Mouse (Mus musculus): ENCODE results near the gene Cox7a2. TPM values are rescaled to one million over a fixed set of nuclear protein-coding genes. Genes with fewer than 3 reads are reported as not detected.
A peak's percentile ranks its signal among the peaks of the same experiment; 100 is the strongest.

The Cox7a2 gene
- 656 and 665 TPM in 2 replicates for polyA plus RNA-seq (2015; fragmentation: Nextera tagmentation; extraction: Ambion mirVana)

DNA sequence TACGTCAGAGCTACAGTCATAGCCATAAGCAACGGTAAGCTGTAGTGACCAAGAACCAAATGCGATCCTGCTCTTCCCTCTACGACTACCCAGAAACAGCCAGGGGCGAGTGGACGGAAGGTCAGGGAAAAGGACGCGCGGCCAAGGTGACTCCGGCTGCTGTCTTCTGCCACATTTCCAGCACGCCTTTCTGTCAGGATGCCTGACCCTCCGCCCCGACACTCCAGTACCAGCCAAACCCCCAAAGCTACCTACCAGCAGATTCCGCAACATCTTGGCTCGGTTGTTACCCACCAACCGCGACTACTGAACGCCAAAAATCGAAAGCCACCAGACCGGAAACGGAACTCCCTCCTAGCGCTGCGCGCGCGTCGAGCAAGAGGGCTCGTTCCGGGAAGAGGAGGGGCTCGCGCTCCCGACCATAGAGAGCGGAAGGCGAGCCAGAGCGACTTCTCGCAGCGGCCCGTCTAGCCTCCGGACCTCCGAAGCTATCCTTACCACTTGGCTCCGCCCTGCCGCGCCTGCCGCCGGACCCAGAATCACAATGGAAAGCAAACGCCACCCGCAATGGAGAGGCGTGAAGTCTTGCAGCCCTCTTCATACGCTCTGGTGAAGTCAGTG, at the start of gene Cox7a2:
Gene Cox7a2, minus strand, starts transcription at position 494 of the 621 bp plus-strand sequence.
- H3K9ac ChIP-seq (replicated peaks; ENCODE audit: low read depth, low read length) = peak within 1 kb of the TSS; percentile 82

DNA sequence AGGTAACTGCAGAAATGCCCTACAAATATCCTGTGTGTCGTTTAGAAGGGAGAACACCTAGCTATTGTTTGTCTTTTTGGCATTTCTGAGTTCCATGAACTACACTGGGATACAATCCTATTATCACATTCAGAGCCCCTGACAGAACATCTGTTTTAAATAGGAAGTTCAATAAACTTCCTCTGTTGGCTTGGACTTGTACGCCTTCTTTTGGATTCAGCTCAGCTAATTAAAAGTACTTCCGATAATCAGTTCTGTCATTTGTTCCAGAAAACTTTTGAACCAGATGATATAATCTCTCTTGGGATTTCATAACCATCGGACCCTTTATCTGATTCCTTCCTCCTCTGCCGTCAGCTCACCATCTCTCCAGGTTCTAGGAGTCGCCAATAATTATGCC, 49.7 kb upstream of the Cox7a2 start:
- no peak for ATAC-seq
- Histone ChIP-seq H3K27me3 (replicated peaks; ENCODE audit: control insufficient read depth, insufficient read depth, low read length) (no peaks in the 10 kb centered on the region), H3K36me3 (ENCODE audit: control insufficient read depth, insufficient read depth) (no peaks in the 10 kb centered on the region), H3K4me2 (ENCODE audit: low read length) (no peak overlapping the region), H3K9ac (replicated peaks; ENCODE audit: low read depth, low read length) (no peak overlapping the region), H3K27ac (ENCODE audit: low read length) (no peak overlapping the region), H3K4me3 (replicated peaks; ENCODE audit: low read length) (no peak overlapping the region), H3K9me3 (ENCODE audit: control insufficient read depth, low read length) (no peaks in the 10 kb centered on the region), H3K4me1 (replicated peaks; ENCODE audit: control insufficient read depth, insufficient read depth, low read length) (0 out of 2 replicates have a peak, but pooled peaks cover 2% of the 10 kb centered on the region)
- WGBS = 72% methylated on average over 6 of the region's 6 CpGs

More for the DNA sequence above, at the start of gene Cox7a2:
- Histone ChIP-seq H3K27me3 (replicated peaks; ENCODE audit: control insufficient read depth, insufficient read depth, low read length) (no peaks in the 10 kb centered on the region), H3K4me2 (ENCODE audit: low read length) (peak within 1 kb of the TSS; percentile 85), H3K4me1 (replicated peaks; ENCODE audit: control insufficient read depth, insufficient read depth, low read length) (peaks cover 10% of the 10 kb centered on the region), H3K9me3 (ENCODE audit: control insufficient read depth, low read length) (no peaks in the 10 kb centered on the region), H3K4me3 (replicated peaks; ENCODE audit: low read length) (peak within 1 kb of the TSS; percentile 96), H3K27ac (ENCODE audit: low read length) (peak within 1 kb of the TSS; percentile 88), H3K36me3 (ENCODE audit: control insufficient read depth, insufficient read depth) (peaks cover 2% of the 10 kb centered on the region; the same call in 1 of the 2 replicates)
- ATAC-seq = peak; percentile 100
- WGBS = under 1% methylated on average over 49 of the region's 49 CpGs

DNA sequence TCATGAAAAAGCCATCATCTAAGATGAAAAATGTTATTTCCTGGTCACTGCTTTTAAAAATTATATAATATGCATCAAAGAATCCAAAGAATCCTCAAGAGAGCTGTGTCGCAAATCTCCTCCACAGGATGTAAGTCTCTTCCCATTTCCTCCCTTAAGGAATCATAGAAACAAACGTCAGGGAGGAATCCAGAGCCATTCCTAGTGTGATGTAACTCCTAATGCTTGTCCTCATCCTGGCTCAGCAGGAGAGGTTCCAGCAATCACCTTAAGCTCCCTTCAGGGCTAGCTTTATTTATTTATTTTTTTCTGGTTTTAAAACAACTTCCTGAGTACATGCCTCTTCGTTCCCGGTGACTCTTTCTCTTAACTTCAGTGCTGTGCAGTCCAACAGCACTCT, 47.5 kb upstream of the Cox7a2 start:
- Histone ChIP-seq H3K27me3 (replicated peaks; ENCODE audit: control insufficient read depth, insufficient read depth, low read length) (no peaks in the 10 kb centered on the region), H3K9ac (replicated peaks; ENCODE audit: low read depth, low read length) (no peak overlapping the region), H3K27ac (ENCODE audit: low read length) (no peak overlapping the region), H3K9me3 (ENCODE audit: control insufficient read depth, low read length) (no peaks in the 10 kb centered on the region), H3K36me3 (ENCODE audit: control insufficient read depth, insufficient read depth) (no peaks in the 10 kb centered on the region), H3K4me3 (replicated peaks; ENCODE audit: low read length) (no peak overlapping the region), H3K4me2 (ENCODE audit: low read length) (no peak overlapping the region), H3K4me1 (replicated peaks; ENCODE audit: control insufficient read depth, insufficient read depth, low read length) (0 out of 2 replicates have a peak, but pooled peaks cover 2% of the 10 kb centered on the region)
- no peak for ATAC-seq
- 48% methylated on average over 4 of the region's 4 CpGs for WGBS

DNA sequence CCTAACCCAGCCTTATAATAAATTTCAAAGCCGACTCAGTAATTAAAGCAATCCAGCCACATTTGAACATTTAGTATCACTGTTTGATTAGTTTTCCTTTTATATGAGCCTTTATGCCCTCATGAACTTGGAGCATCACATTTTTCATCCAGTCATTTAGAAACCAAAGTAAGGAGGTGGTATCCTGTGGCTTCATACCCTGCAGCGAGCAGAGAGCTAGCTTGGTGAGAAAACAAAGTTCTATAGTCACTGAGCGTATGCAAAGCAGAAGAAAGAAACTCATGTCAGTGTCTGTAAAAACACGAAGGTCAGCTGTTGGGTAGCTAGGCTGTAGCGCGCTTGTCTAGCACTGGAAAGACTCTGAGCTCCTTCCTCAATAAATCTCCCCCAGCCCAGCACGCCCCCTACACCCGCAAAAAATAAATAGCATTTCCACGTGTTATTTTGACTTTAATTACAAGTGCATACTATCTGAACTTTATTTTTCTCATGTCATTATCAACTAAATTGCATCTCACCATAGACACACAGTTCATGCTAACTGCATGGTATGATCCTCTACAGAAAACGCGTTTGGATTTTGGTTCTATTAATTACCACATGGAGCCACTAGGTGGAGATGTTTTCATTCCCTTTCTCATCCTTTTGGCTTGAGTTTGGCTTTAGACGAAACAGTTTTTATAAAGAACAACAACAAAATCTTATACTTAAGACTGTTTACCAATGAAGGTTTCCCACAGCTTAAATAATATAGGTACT, 46.8 kb upstream of the Cox7a2 start:
- Histone ChIP-seq H3K27me3 (replicated peaks; ENCODE audit: control insufficient read depth, insufficient read depth, low read length) (no peaks in the 10 kb centered on the region), H3K9ac (replicated peaks; ENCODE audit: low read depth, low read length) (no peak overlapping the region), H3K9me3 (ENCODE audit: control insufficient read depth, low read length) (no peaks in the 10 kb centered on the region), H3K27ac (ENCODE audit: low read length) (no peak overlapping the region), H3K4me1 (replicated peaks; ENCODE audit: control insufficient read depth, insufficient read depth, low read length) (0 out of 2 replicates have a peak, but pooled peaks cover 2% of the 10 kb centered on the region), H3K36me3 (ENCODE audit: control insufficient read depth, insufficient read depth) (no peaks in the 10 kb centered on the region), H3K4me3 (replicated peaks; ENCODE audit: low read length) (no peak overlapping the region), H3K4me2 (ENCODE audit: low read length) (no peak overlapping the region)
- peak; percentile 58 for ATAC-seq
- 46% methylated on average over 12 of the region's 12 CpGs for WGBS

DNA sequence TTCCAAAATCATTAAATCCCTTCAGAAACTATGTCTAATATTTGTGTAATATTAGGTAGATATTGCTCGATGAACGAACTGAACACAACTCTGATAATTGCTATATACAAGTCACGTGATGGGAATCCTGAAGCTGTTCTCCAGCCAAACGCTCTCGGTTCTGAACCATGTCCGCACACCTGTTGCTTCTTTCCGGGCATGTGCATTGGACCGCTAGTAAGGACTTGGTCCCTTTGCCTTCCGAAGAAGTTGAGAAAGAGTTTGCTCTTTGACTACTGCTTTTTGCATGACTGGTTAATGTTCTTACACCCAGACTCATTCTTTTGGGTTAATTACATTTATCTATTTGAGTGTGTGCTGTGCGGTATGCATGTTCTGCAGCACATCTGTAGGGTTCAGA, 45.7 kb upstream of the Cox7a2 start:
- Histone ChIP-seq H3K4me2 (ENCODE audit: low read length) (no peak overlapping the region), H3K36me3 (ENCODE audit: control insufficient read depth, insufficient read depth) (no peaks in the 10 kb centered on the region), H3K4me3 (replicated peaks; ENCODE audit: low read length) (no peak overlapping the region), H3K9ac (replicated peaks; ENCODE audit: low read depth, low read length) (no peak overlapping the region), H3K27ac (ENCODE audit: low read length) (no peak overlapping the region), H3K4me1 (replicated peaks; ENCODE audit: control insufficient read depth, insufficient read depth, low read length) (0 out of 2 replicates have a peak, but pooled peaks cover 2% of the 10 kb centered on the region), H3K9me3 (ENCODE audit: control insufficient read depth, low read length) (no peaks in the 10 kb centered on the region), H3K27me3 (replicated peaks; ENCODE audit: control insufficient read depth, insufficient read depth, low read length) (no peaks in the 10 kb centered on the region)
- no peak for ATAC-seq
- 91% methylated on average over 10 of the region's 10 CpGs for WGBS

DNA sequence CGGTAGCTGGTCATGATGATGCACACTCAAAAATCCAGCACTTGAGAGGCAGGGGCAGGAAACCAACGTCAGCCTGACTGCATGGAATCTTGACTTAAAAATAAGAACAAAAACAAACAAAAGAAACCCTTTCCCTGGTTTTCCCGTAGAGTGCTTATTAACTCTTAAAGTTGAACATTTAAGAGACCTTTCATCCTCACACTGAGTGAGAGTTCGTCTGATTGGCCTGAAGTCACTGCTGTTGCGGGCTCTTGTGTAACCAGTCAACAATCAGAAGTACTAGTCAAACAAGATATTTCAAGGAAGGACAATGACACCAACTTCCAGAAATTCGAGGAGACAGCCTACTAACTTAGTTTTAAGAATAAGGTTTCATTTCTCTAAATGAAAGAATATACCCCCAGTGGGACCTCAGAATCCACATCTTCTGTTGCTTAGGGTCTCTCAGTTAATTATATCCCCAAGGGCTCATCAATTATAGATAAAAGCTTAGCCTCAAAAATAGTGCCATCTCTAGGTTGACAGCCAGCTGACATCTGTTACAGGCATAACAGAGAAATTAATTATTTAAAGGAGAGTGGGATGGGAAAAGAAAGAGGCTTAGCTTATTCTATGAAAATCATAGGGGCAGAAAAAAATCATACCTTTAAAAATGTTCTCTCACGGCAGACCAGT, 36.9 kb upstream of the Cox7a2 start:
- Histone ChIP-seq H3K4me1 (replicated peaks; ENCODE audit: control insufficient read depth, insufficient read depth, low read length) (peaks cover 5% of the 10 kb centered on the region), H3K36me3 (ENCODE audit: control insufficient read depth, insufficient read depth) (no peaks in the 10 kb centered on the region), H3K9me3 (ENCODE audit: control insufficient read depth, low read length) (no peaks in the 10 kb centered on the region), H3K9ac (replicated peaks; ENCODE audit: low read depth, low read length) (no peak overlapping the region), H3K4me3 (replicated peaks; ENCODE audit: low read length) (no peak overlapping the region), H3K4me2 (ENCODE audit: low read length) (no peak overlapping the region), H3K27me3 (replicated peaks; ENCODE audit: control insufficient read depth, insufficient read depth, low read length) (no peaks in the 10 kb centered on the region), H3K27ac (ENCODE audit: low read length) (no peak overlapping the region)
- WGBS = 73% methylated on average over 7 of the region's 7 CpGs
- ATAC-seq = no peak

DNA sequence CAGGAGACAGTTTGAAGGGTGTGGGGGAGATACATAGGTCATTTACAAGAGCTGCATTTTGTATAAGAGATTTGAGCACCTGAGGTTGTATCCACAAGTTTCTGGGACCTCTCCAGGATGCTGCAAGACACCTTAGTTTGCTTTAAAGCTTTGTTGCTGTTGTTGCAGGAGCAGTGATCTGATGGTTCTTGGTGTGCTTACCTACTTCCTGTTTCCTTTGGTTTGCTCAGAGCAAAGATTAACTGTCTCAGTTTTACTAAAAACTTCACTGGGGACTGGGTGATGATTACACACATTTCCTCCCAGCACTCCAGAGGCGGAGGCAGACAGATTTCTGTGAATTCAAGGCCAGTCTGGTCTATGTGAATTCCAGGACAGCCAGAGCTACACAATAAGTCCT, 35.4 kb upstream of the Cox7a2 start:
- WGBS = 89% methylated on average over 1 of the region's 1 CpGs
- H3K4me2 ChIP-seq (ENCODE audit: low read length) = no peak overlapping the region
- no peak for ATAC-seq

DNA sequence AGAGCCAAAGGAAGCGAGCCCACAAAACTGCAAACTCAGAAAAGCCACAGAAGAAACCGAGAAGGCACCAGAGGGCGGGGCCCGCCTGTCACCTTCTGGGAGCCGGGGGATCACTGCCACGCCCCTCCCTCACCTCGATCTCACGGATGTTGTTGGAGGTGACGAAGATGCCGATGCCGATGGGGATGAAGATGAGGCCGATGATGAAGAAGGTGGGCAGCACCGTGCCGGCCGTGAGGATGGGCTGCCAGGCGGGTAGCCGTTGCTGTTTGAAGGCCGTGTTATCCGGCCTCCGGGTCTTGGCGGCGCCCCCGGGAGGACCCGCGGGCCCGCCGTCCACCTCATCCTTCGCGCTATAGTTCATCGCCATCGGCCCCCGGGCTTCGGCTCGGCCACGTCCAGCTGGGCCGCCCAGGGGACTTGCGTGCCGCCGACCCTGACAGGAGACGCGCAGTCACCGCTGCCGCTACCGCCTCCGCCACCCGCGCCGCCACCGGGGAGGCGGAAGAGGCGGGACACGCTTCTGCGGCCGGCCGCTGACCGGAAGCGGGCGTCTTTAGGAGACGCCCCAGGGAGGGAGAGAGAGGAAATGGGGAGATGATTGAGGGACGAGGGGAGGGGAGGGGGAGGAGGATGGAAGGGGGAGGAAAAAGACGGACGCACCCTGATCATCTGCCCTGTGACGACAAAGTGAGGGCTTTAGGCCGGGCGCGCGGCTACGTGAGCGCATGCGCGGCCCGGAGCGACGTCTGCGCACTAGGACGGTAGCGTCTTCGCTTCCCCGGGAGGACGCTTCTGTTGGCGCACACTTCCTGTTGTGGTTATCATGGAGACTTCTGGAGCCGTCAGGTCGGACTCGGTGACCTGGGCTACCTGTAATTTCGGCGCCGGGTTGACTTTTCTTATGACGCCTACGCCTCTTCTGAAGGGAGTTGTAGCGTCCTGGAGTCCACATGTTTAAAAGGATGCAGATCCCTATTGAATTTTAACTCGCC, 33.5 kb upstream of the Cox7a2 start, which contains the start of gene Tmem30a:
Gene Tmem30a, minus strand, starts transcription at position 667 of the 995 bp plus-strand sequence.
- peak; percentile 99 for ATAC-seq
- under 1% methylated on average over 79 of the region's 91 CpGs for WGBS

More for the DNA sequence above, 35.4 kb upstream of the Cox7a2 start:
- no peak overlapping the region for H3K9ac ChIP-seq (replicated peaks; ENCODE audit: low read depth, low read length)
- no peak overlapping the region for H3K4me3 ChIP-seq (replicated peaks; ENCODE audit: low read length)
- no peaks in the 10 kb centered on the region for H3K36me3 ChIP-seq (ENCODE audit: control insufficient read depth, insufficient read depth)
- H3K27me3 ChIP-seq (replicated peaks; ENCODE audit: control insufficient read depth, insufficient read depth, low read length) = no peaks in the 10 kb centered on the region
- peaks cover 11% of the 10 kb centered on the region for H3K4me1 ChIP-seq (replicated peaks; ENCODE audit: control insufficient read depth, insufficient read depth, low read length)
- no peak overlapping the region for H3K27ac ChIP-seq (ENCODE audit: low read length)
- H3K9me3 ChIP-seq (ENCODE audit: control insufficient read depth, low read length) = no peaks in the 10 kb centered on the region

More for the DNA sequence above, 33.5 kb upstream of the Cox7a2 start, which contains the start of gene Tmem30a:
- peak within 1 kb of the TSS; percentile 97 for H3K9ac ChIP-seq (replicated peaks; ENCODE audit: low read depth, low read length)
- H3K4me2 ChIP-seq (ENCODE audit: low read length) = peak within 1 kb of the TSS; percentile 81
- H3K9me3 ChIP-seq (ENCODE audit: control insufficient read depth, low read length) = no peaks in the 10 kb centered on the region
- no peaks in the 10 kb centered on the region for H3K36me3 ChIP-seq (ENCODE audit: control insufficient read depth, insufficient read depth)
- peak within 1 kb of the TSS; percentile 99 for H3K4me3 ChIP-seq (replicated peaks; ENCODE audit: low read length)
- no peaks in the 10 kb centered on the region for H3K27me3 ChIP-seq (replicated peaks; ENCODE audit: control insufficient read depth, insufficient read depth, low read length)
- peak within 1 kb of the TSS; percentile 93 for H3K27ac ChIP-seq (ENCODE audit: low read length)
- peaks cover 12% of the 10 kb centered on the region for H3K4me1 ChIP-seq (replicated peaks; ENCODE audit: control insufficient read depth, insufficient read depth, low read length)

Measured in forebrain, embryonic 16.5 days (tissue).